Mouse (Mus musculus): ENCODE results near the gene Shc3.

- TF ChIP-seq GATA2 (IDR thresholded peaks at IDR 0.05; ENCODE audit: borderline replicate concordance, low read depth, low read length) (no peak), CTCF (IDR thresholded peaks at IDR 0.05; ENCODE audit: low read depth, low read length) (no peak), POLR2AphosphoS5 (IDR thresholded peaks at IDR 0.05; ENCODE audit: insufficient replicate concordance, low read depth, low read length) (no peak)
These were observed 155.8 kb downstream of the Shc3 start for GRCm38 (mm10) chr13:51413461-51413860.
